Mouse (Mus musculus): ENCODE results near the gene Xkr8.
"Not testable (repeated sequence)": the region's sequence is repeated elsewhere in the genome, so short reads cannot be mapped to it uniquely, and the experiment has no call there.

Xkr8 gene

DNA sequence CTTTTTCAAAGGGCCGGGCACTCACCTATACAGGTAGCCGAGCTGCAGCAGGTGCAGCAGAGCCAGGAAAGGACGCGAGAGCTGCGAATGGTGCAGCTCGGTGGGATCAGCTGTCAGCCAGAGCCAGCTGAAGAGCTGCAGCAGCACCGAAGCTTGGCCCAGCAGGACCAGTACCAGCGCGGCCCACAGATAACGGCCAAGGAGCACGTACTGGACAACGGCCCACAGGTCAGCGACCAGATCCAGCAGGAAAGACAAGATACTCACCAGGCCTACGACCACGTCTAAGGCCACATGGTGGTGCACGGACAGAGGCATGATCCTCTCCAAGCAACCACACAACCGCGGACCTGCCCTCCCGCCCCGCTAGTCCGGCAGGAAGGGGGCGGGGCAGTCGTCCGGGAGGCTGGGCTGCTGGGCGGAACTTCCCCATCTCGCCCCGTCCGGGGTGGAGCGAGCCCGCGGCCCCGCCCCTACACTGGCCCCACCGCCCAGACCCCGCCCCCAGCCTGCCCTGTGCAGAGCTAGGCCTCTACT, at the start of gene Xkr8:
Xkr8 (minus strand) TSS at position 399 of the 537 bp plus-strand sequence.
- DNase-seq (ENCODE audit: low spot score) = peak; percentile 90

DNA sequence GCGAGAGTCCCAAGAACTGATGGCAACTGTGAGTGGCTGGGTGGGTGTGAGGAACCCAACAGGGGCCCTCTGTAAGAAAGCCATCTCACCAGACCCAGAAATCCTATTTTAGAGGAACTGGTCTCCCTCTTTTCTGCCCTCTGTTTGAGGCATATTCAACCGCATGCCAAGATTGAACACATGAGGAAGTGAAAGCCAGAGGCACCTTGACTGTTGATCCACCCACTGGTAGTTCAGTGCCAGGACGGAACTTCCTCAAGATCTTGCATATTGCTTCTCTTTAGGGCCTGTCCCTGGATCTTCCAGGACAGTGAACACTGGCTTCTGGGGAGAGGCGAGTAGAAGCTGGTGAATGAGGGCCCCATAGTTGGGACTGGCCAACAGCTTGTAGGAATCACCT, 47.9 kb upstream of the Xkr8 start:
- DNase-seq (ENCODE audit: low spot score) = no peak

DNA sequence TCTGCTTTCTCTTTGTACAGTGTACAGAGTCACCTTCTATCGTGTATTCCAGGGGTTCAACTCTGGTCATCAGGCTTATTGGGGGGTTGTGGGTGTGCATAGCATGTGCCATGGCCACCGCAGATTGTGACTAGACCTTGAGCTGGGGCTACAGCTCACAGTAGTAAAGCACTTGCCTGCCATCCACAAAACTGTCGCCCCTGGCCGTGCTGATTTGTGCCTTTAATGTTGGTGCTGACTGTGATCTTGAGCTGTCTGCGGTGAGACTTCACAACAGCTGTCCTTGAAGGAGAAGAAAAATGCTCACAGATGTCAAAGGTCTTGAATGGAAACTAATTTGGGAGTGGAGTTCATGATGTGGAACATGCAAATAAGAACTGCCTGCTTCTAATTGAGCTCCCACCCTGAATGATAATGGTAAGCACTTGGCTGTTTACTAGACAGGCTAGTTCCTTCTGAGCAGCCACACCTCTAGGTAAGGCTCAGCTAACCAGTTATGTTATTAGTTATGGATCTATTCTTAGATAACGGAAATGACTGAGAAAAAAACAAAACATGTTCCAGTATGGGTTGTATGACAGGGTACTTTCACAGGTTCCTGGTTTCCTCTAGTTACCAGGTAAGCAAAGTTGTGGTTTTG, 46.3 kb upstream of the Xkr8 start:
- no peak for DNase-seq (ENCODE audit: low spot score)

DNA sequence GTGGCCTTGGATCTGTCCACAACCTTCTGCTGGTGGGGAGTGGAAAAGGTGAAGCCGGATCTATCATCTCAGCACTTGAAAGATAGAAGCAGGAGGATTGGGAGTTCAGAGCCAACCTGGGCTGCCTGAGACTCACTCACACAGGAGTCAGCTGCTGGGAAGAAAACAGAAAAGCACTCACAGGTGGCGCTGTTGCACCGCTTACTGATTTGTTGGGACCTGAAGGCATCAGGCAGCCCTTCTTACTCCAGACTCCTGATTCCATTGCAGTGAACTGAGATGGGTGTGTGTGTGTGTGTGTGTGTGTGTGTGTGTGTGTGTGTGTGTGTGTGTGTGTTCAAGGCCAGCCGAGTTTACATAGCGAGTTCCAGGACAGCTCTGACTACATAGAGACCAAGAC, 44.4 kb upstream of the Xkr8 start:
- peak; percentile 28 for DNase-seq (ENCODE audit: low spot score)

DNA sequence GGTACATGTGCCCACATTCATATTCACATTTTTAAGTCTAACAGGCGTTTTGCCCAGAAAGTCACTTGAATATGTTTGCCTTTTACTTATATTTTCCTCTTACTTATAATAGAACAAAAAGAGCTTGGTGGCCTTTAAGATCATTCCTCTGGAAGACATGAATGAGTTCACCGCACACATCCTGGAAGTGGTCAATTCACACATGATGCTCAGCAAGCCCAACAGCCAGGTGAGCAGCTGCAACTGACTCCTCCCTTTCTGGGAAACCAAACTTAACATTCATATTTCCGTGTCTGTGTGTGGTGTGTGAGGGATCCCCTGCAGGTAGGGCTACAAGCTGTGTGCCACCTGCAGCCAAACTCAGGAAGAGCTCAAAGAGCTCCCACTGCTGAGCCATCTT, 42.6 kb upstream of the Xkr8 start:
- DNase-seq (ENCODE audit: low spot score) = no peak

DNA sequence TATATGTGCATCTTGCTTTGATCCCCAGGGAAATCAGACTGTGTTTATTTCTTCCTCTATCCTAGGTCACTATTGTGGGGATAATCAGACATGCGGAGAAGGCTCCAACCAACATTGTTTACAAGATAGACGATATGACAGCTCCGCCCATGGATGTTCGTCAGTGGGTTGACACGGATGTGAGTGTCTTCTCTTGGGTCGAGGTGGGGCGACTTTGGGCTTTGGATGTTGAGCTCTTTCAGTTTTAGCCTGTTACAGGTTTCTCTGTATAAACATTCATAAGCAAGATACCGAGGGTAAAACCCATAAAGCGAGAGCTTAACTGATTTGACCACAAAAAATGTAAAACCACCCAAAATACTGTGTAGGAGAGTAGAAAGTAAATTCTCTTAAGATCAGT, 39.4 kb upstream of the Xkr8 start:
- DNase-seq (ENCODE audit: low spot score) = no peak

DNA sequence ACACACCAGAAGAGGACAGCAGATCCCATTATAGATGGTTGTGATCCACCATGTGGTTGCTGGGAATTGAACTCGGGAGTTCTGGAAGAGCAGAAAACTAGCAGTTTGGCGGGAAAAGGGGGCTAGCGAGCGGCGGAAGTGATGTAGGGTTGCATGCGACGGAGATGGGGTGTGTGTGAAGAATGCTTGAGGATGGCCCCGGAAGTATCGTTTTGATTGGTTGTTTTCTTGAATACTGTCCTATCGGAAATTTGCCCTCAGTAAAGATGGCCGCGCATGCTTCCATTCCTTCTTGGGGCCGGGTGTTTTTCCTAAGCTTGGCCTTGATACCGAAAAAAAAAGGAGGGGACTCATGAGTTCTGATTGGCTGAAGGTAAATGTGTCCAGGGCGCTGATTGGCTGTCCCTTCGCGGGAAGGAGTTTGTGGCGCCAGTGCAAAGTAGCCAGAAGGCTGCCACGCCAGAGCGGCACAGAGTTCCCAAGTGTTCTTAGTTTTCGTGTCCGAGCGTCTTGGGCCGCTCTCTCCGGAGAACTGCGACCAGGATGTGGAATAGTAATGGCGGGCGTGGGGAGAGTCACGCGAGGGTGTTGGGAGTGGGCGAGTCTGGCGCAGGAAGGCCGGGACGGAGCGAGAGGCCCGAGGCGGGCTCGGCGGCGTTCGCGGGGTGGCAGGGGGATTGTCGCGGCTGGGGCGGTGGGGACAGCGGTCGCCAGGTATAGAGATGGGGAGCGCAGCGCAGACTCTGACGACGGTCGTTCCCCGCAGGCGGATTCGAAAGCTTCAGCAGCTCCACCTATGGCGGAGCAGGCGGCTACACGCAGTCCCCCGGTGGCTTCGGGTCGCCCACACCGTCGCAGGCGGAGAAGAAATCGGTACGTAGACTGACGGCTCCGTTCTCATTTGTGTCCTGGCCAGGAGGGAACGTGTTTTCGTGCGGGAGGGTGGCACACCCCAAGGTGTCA, 35.8 kb upstream of the Xkr8 start, which contains the start of gene Rpa2:
Rpa2 (plus strand) TSS at position 419 of the 963 bp plus-strand sequence.
- DNase-seq (ENCODE audit: low spot score) = peak; percentile 98

DNA sequence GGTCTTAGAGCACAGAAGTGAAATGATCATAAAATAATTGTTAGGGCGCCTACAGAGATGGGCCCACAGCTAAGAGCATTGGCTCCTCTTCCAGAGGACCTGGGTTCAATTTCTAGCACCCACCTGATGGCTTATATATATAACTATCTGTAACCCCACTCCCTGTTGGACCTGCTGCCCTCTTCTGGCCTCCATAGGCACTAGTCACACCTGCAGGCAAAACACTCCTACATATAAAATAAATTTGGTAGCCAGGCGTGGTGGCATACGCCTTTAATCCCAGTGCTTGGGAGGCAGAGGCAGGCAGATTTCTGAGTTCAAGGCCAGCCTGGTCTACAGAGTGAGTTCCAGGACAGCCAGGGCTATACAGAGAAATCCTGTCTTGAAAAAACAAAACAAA, 30.8 kb upstream of the Xkr8 start:
- DNase-seq (ENCODE audit: low spot score) = not testable (repeated sequence)

DNA sequence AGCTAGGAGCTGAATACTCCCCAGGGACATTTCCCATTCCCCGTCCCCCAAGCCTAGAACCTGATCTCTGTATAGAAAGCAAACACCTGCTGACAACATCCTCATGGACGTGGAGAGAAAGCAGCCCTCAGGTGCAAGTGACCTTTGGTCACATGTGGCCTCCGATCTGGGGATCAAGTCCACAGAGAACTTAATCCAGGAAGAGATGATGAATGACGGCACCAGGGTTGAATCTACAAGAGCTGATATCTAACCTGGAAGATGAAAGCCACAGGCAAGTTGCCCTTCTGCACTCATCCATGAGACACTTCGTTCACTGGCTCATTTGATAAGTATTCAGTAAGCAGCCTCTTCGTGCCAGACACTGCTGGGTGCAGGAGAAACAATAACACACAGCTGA, 30.3 kb upstream of the Xkr8 start:
- no peak for DNase-seq (ENCODE audit: low spot score)

DNA sequence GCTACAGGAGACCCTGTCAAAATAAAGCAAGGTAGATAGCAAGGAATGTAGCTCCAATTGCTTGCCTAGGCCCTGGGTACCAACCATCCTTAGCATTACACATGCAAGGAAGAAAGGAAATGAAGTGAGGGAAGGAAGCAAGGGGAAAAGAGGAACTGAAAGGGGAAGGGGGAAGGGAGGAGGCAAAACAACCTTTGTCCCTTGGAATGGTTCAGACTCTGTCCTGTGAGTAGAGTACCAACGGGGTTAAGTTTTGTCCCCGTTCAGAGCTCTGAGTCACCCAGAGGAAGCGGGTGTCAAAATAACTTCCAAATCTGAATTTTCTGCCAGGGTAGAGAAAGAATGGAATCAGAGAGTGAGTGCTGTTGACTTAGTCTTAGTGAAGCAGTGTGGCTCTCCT, 27.9 kb upstream of the Xkr8 start:
- no peak for DNase-seq (ENCODE audit: low spot score)

DNA sequence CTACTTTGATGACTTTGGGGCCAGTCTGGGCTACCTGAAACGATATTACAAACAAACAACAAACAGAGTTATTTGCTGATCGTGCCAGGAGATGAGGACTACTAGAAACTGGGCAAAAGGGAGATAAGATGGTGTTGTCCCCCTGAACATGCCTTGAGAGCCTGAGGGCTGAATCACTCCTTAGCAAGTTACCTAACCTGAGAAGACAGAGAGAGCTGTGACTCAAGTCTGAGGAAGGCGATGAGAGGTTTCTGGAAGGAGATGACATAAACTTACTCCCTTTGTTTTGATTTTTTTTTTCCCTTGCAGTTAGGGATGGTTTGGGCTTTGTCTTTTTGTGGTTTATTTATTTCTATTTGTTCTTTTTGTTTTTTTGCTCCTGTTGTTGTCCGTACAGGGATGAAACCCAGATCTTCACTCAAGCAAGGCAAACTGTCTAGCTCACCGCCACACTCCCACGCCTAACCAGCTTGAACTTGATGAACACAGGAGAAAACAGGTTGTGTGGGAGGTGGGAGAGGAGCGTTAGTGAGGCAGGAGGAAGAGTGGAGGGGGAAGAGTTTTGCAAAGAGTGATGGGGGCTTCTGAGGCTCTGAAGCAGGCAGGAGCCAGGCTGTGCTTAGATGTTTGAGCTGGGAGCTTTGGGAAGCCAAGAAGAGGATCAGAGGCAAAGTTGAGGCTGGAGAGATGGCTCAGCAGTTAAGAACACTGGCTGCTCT, 25.4 kb upstream of the Xkr8 start:
- DNase-seq (ENCODE audit: low spot score) = no peak

DNA sequence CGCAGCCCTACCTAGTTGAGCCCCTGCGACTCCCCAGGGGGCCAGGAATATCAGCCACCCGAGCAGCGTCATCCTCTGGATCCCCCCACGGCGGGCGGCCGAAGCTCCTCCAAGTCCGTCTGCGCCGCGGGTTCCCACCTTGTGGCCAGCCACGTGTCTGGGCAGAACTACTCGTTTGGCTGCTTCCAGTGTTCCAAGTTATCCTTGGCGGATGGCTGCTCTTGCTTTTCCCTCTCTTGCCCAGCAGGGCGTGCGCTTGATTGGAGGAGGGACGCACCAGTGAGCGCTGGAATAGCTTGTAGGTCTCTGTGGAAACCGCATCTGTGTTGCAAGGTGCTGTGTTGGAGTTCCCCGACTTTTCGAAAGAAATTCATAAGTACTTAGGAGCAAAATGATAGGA, 24.6 kb upstream of the Xkr8 start, which contains the start of gene Smpdl3b:
Smpdl3b (minus strand) TSS at position 279 of the 400 bp plus-strand sequence.
- DNase-seq (ENCODE audit: low spot score) = peak; percentile 81

DNA sequence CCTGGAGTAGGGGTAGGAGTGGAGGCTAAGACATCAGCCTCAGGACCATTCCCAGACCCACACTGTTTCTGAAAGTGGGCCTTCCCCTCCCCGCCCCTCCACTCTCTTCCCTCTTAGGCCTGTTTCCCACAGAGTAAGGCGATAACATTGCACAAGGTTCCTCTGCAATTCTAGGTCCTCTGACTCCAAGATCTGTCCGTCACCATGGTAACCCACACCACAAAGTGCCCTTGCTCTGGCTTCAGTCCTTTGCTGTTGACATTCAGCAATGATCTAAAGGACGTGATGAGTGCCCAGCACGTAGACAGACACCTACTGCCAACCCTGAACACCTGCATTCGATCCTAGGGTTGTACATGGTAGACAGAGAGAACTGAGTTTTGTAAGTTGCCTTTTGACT, 20.6 kb upstream of the Xkr8 start:
- DNase-seq (ENCODE audit: low spot score) = no peak

DNA sequence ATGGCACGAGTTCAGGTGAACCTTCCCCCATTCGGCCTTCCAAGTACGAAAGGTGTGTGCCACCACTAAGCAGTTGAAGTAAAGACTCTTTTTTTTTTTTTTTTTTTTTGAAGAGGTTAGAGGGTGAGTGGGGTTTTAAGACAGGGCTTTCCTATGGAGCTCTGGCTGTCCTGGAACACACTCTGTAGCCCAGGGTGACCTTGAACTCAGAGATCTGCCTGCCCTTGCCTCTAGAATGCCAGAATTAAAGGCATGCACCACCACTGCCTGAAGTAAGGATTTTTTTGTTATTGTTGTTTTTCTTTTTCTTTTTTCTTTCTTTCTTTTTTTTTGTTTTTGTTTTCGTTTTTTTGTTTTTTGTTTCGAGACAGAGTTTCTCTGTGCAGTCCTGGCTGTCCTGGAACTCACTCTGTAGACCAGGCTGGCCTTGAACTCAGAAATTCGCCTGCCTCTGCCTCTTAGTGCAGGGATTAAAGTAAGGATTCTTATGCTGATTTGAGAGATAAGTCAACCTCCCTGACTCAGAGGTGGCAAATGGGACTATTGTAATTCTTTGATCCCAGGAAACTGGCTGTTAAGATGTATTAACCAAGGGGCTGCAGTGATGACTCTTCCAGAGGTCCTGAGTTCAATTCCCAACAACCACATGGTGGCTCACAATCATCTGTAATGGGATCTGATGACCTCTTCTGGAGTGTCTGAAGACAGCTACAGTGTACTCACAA, 17.1 kb upstream of the Xkr8 start:
- DNase-seq (ENCODE audit: low spot score) = no peak

DNA sequence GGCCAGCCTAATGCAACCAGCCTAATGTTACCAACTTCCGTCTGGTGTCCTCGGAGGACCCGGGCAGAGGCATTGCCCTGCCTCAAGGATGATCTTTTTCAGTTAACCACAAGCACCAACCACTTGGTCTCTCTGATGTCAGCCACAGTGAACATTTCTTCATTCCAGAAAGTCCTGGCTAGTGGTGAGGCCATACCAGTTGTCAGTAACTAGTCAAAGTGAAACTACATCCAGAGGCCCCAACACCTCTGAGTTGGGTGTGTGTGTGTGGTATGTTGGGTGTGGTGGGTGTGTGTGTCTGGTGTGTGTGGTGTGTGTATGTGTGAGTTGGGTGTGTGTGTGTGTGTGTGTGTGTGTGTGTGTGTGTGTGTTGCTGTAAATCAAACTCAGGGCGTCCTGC, 16.4 kb upstream of the Xkr8 start:
- DNase-seq (ENCODE audit: low spot score) = no peak

DNA sequence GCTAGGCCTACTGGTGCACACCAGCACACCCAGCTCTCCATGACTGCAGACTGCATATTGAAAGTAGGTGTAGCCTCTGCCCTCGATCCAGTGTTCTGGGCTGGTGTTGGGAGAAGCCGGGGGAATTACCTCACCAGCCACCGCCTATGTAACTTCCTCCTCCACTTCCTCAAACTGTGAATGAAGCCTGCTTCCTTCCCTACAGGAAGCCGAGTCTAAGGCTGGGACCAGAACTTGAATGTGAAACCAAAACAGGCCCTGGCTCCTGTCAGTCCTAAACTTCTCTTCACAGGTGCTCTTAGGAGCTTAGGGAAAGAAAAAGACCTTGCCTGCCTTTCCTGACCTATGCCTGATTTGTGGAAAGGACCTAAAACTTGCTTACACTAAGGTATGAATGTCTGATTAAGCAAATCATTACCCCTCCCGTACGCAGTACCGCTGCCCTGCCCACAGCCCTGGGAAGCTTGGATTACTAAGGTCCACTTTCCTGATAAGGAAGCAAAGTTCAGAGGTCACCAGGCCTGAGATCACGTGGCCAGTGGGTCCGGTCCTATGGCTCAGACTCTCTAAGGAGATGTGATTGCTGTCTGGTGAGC, 15.4 kb upstream of the Xkr8 start:
- DNase-seq (ENCODE audit: low spot score) = no peak

DNA sequence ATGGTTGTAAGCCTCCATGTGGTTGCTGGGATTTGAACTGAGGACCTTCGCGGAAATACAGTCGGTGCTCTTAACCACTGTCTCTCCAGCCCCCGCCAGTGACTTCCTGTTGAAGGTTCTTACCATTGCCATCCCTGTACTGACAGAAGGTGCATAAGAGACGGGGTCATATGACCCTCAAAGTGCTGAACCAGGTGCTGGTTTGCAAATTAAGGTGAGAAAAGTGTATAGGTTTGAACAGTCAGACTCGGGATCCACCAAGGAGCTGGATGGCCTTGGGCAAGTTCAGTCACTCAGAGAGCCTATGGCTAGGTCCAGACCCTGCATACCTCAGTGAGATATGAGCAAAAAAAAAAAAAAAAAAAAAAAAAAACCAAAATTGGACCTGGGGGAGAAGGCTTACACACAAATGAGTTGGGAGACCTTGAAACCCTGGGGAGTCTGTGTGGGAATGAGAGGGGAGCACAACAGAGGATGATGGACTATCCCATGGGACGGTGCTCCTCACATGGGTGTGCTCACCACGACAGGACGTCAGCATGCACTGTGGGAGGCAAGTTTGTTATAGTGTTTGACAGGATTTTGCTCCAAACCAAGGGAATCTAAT, 14.7 kb upstream of the Xkr8 start:
- no peak for DNase-seq (ENCODE audit: low spot score)

DNA sequence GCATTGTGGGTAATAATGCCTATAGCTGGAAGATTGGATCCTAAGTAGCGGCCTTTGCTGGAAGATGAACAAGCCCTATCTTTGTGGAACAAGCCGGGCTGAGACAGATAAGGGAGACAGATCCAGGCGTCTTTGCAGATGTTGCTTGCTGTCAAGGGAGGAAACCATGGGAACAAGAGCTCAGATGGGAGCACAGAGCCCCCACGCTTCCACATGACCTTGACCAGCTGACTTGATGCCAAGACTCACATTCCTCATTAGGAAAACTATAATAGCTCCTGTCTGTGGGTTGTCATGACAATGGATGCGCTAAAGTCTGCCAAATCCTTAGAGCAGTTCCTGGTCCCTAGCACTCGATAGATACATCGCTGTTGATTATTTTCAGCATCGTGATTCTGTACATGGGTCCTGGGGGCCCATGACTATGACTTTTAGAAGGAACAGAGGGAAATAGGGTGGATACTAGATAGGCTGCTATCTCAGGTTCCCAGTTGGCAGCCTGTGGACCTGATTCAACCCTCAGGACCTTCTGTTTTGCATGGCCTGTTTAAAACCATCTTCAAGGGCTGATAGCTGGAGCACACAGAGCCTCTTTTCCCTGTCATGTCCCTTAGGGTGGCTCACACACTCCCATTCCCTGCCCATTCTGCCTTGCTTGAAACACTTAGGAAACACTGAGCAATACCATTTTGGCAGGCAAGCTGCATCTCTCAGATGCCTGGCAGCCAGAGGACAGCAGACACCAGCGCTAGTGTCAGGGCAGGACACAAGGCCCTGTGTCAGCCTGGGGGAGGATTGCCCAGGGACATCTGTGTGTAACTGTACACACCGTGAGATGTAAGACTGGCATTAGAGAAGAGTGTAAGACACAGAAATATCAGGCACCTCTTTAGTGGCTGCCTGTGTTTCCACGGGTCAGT, 11.9 kb upstream of the Xkr8 start:
- DNase-seq (ENCODE audit: low spot score) = peak; percentile 78

DNA sequence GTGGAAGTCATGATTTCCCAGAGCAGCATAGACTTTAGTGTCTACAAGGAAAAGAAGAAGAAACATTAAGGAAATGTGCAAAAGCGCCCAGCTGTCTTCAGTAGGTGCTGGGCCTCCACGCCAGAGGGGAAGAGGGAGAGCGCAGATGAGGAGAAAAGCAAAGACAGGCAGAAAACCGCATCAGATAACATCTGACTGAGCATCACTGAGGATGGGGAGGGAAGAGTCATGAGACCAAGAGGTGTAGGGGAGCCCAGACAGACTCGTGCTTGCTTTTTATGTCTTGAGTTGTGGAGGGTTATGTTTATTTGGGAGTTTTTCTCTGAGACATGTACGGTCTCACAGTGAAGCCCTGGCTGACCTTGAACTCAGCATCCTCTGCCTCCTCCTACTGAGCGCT, 9.1 kb upstream of the Xkr8 start:
- DNase-seq (ENCODE audit: low spot score) = no peak

DNA sequence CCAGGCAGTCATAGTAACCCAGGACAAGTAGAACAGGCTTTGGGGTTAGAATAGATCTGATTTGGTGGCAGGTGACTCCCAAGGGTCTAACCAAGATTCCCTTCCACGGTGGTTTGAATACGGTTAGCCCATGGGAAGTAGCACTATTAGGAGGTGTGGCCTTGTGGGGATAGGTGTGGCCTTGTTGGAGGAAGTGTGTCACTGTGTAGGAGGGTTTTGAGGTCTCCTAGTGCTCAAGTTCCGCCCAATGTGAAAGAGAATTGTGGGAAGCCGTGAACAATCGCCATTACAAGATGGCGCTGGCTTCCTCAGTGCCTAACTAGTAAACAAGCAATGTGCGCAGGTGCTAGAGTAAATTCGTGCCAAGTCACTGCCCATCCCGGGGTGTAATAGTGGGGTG, 4.8 kb upstream of the Xkr8 start:
- DNase-seq (ENCODE audit: low spot score) = not testable (repeated sequence)
